In genomic region chr6:31274236-31274635, GRCm38 (mm10) we compare ENCODE assay signal across 22 mouse cellular contexts.
DNase-seq lines count a peak whose midpoint lies in the region; ATAC-seq and TF ChIP-seq lines count a peak whose summit lies in the region.
"Had no signal": no experiment of that assay in that cellular context is flagged by ENCODE, and none has a peak within 500 bp of the region (broad histone marks: within the 10 kb centered on the region; RNA-seq: fewer than 3 reads in every experiment).

No protein-coding gene starts in this region.

- no peaks in the 10 kb centered on the region for H3K4me1 ChIP-seq in kidney, postnatal 0 days (replicated peaks; ENCODE audit: insufficient read depth, low read length)
- no peaks in the 10 kb centered on the region; the same call in 1 of the 2 replicates for H3K4me1 ChIP-seq in embryonic facial prominence, embryonic 11.5 days (ENCODE audit: control insufficient read depth, insufficient read depth, low read length)
- H3K4me1 ChIP-seq: forebrain, embryonic 13.5 days; heart, embryonic 10.5 days; intestine, embryonic 15.5 days; neural tube, embryonic 15.5 days; stomach, embryonic 15.5 days had no signal

- H3K36me3 ChIP-seq in kidney, postnatal 0 days (ENCODE audit: insufficient read depth, low read length), result no peaks in the 10 kb centered on the region
- H3K36me3 ChIP-seq in embryonic facial prominence, embryonic 11.5 days (replicated peaks; ENCODE audit: control insufficient read depth, insufficient read depth, low read depth, low read length), result no peaks in the 10 kb centered on the region; the same call in 1 of the 2 replicates
- H3K36me3 ChIP-seq: heart, embryonic 10.5 days; intestine, embryonic 15.5 days; neural tube, embryonic 15.5 days; stomach, embryonic 15.5 days had no signal

- peak; percentile 40 for DNase-seq in kidney, postnatal 0 days (ENCODE audit: low spot score)
- DNase-seq in kidney, adult 11 months, result no peak
- peak; percentile 50 for DNase-seq in ES-CJ7 (ENCODE audit: low read depth, low spot score)
- DNase-seq in R1 (ENCODE audit: low read depth, low spot score), result peak; percentile 50
- peak; percentile 27 for DNase-seq in embryonic facial prominence, embryonic 11.5 days (ENCODE audit: low spot score)
- DNase-seq in layer of hippocampus, adult 18-20 months (ENCODE audit: low spot score in 2 of 2), result no peak
- no peak for DNase-seq in left cerebral cortex, postnatal 14 days (ENCODE audit: low spot score in 2 of 2)
- DNase-seq in gastrocnemius, adult 8-10 months (ENCODE audit: low spot score in 2 of 2), result no peak
- DNase-seq: adrenal gland, postnatal 10 days; B cell, adult 2 months; cerebellum, postnatal 10 days; gastrocnemius, postnatal 25 days; kidney, postnatal 25 days; midbrain, embryonic 14.5 days had no signal

- no peaks in the 10 kb centered on the region for H3K27me3 ChIP-seq in kidney, postnatal 0 days (ENCODE audit: insufficient read depth, low read length)
- H3K27me3 ChIP-seq in embryonic facial prominence, embryonic 11.5 days (ENCODE audit: control insufficient read depth, insufficient read depth, low read length), result no peaks in the 10 kb centered on the region
- H3K27me3 ChIP-seq: forebrain, embryonic 13.5 days; intestine, embryonic 15.5 days; neural tube, embryonic 15.5 days; stomach, embryonic 15.5 days had no signal

- H3K4me3 ChIP-seq in kidney, postnatal 0 days (replicated peaks; ENCODE audit: low read depth, low read length), result no peak overlapping the region
- H3K4me3 ChIP-seq in embryonic facial prominence, embryonic 11.5 days (ENCODE audit: low read depth, low read length), result no peak overlapping the region
- H3K4me3 ChIP-seq: forebrain, embryonic 13.5 days; heart, embryonic 10.5 days; intestine, embryonic 15.5 days; neural tube, embryonic 15.5 days; stomach, embryonic 15.5 days had no signal

- no peak overlapping the region for H3K4me2 ChIP-seq in kidney, postnatal 0 days (ENCODE audit: low read length)
- no peak overlapping the region for H3K4me2 ChIP-seq in embryonic facial prominence, embryonic 11.5 days (ENCODE audit: low read depth, low read length)
- H3K4me2 ChIP-seq: forebrain, embryonic 13.5 days; hindbrain, embryonic 14.5 days; intestine, embryonic 15.5 days; neural tube, embryonic 15.5 days; stomach, embryonic 15.5 days had no signal

- TF ChIP-seq CTCF in kidney, postnatal 0 days (IDR thresholded peaks at IDR 0.05; ENCODE audit: low read depth), result no peak

- H3K9ac ChIP-seq in kidney, postnatal 0 days (ENCODE audit: low read depth, low read length), result no peak overlapping the region
- no peak overlapping the region for H3K9ac ChIP-seq in embryonic facial prominence, embryonic 11.5 days (replicated peaks; ENCODE audit: low read length)
- H3K9ac ChIP-seq: forebrain, embryonic 13.5 days; hindbrain, embryonic 14.5 days; intestine, embryonic 15.5 days; liver, embryonic 14.5 days; neural tube, embryonic 15.5 days; stomach, embryonic 15.5 days had no signal

- no peak overlapping the region for H3K27ac ChIP-seq in kidney, postnatal 0 days
- H3K27ac ChIP-seq in embryonic facial prominence, embryonic 11.5 days (replicated peaks; ENCODE audit: low read depth, low read length), result no peak overlapping the region
- H3K27ac ChIP-seq: forebrain, embryonic 13.5 days; heart, embryonic 10.5 days; hindbrain, embryonic 14.5 days; intestine, embryonic 15.5 days; liver, embryonic 14.5 days; neural tube, embryonic 15.5 days; stomach, embryonic 15.5 days had no signal

- WGBS in kidney, postnatal 0 days, result 10% methylated on average over 11 of the region's 11 CpGs
- 17% methylated on average over 11 of the region's 11 CpGs for WGBS in embryonic facial prominence, embryonic 11.5 days

- intact Hi-C loops in left cerebral cortex, postnatal 14 days (cut with DNase I), result no loop called here

- no peaks in the 10 kb centered on the region for H3K9me3 ChIP-seq in kidney, postnatal 0 days (replicated peaks; ENCODE audit: low read length)
- no peaks in the 10 kb centered on the region for H3K9me3 ChIP-seq in embryonic facial prominence, embryonic 11.5 days (replicated peaks; ENCODE audit: control insufficient read depth, low read length)
- H3K9me3 ChIP-seq: forebrain, embryonic 13.5 days; heart, embryonic 10.5 days; intestine, embryonic 15.5 days; neural tube, embryonic 15.5 days; stomach, embryonic 15.5 days had no signal

- no peak for ATAC-seq in kidney, postnatal 0 days (replicated peaks; ENCODE audit: low FRiP score, low read depth)
- ATAC-seq in embryonic facial prominence, embryonic 11.5 days (replicated peaks; ENCODE audit: insufficient number of reproducible peaks, low FRiP score, low TSS enrichment, low read depth), result no peak
- ATAC-seq: activated CD4-positive, CD25-positive, alpha-beta regulatory T cell, adult 4 months; forebrain, embryonic 13.5 days; intestine, embryonic 15.5 days had no signal

Comparison
In these comparisons a context has a peak if more than half of its experiments do, and no peak if none do; other contexts are left out.
1. DNase-seq: peak in kidney, postnatal 0 days (single experiment), ES-CJ7 (single experiment), R1 (single experiment) and embryonic facial prominence, embryonic 11.5 days (single experiment); none in kidney, adult 11 months (single experiment), layer of hippocampus, adult 18-20 months (0 of 2), left cerebral cortex, postnatal 14 days (0 of 2) and gastrocnemius, adult 8-10 months (0 of 2).